Mouse (Mus musculus) WW6 (cell line): ENCODE results near the gene Smad6.

Experiments
- DNase-seq: peaks from one replicate; pipeline ENCODE4 v3.0.0-alpha.2; 2013; ENCODE audit warnings: low read depth, low spot score

The Smad6 gene

DNA sequence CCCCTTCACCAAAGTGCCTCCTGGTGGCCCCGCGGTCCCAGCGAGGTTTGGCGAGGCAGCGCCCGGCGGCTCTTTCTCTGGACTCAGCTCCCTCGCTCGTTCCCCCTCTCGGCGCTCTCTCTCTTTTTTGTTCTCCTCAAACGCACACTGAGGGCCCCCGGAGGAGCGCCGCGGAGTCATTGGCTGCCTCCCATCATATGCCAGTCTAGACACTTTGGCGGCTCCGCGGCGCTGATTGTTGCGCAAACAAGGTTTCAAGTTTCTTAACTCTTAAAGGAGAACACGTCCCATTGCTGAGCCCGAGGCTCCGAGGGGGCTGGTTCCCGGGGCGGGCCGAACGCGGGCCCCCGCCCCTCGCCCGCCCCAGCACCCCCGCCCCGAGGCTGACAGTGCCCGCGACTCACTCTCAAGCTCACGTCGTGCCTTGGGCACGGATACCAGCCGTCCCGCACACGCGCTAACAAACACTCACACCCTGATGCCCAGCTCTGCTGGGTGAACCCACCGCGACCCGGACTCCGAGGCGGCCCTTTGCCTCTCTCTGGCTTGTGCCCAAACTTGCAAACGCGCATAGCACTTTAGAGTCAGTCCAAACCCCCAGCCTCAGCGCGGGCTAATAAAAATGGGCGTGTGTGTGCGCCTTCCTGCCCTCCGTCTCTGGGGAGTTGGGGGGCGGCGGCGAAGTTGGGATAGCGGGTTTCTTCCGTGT is at the start of gene Smad6:
Gene Smad6, minus strand, starts transcription at position 207 of the 709 bp plus-strand sequence.
- peak; percentile 73 for DNase-seq

DNA sequence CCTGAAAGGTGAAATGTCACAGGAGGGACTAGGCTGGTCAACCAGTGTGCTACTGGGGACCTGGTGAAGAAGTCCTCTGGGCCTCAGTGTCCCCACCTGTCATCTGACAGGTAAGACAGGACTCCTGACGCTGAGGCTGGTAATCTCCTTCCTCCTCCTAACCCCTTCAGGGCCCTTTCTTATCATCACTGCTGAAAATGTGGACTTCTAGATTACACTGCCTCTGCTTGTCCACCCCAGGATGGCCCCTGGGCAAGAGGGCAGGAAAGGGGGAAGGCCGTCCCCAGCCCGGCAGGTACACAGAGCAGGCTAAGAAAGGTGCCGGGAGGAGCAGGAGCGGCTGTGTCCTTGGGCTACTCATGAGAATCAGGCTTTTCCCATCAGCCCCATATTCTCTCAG is 48.8 kb upstream of the Smad6 start:
- no peak for DNase-seq

DNA sequence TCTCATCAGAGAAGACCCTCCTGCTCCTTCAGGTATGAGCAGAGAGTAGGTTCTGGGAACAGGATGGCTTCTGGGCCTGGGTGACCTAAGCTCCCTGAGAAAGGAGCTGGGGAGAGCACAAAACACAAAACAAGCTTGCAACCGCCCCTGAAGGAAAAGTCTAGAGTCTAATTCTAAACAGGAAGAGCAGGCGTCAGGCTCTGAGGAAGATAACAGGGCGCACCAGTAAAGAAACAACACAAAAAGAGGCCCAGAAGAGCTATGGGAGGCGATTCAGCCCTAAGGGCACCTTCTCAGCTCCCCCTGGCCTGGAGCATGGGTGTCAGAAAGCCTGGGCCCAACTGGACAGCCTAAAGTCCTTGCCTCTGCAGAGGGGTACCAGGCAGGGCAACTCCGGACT is 47.3 kb upstream of the Smad6 start:
- DNase-seq = no peak

DNA sequence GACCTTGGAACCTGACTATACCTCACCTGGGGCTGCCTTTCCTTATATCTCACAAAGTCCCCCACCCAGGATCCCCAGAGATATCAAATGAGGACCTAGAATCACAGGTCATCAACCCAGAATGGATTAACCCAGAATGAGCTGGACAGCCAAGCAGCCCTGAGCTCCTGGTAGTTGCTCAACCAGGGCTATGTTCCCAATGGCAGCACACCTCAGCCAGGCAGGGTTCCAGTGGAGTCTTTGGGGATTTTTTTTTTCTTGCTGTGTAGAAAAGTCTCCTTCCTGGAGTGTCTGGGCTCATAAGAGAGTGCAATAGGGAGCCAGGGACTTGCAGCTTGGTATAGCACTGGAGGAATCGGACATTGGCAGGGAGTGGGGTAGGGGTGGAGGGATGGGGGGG is 46.7 kb upstream of the Smad6 start:
- DNase-seq = no peak

DNA sequence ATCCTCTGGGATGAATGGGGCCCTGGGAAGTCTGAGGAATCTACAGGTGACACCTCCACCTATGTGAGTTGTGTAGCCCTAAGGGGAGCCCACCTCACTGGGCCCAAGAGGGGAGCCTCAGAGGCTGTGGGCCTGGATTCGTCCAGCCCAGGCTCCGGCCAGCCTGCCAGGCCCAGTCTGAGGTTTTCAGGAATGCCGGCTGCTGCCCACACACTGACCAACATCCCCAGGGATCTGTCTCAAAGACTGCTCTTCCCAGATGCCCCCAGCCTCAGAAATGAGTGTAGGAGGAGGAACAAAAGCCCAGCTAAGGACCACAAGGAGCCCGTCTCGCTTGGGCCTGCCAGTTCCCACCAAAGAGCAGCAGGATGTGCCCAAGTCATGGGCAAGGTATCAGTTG is 45.9 kb upstream of the Smad6 start:
- no peak for DNase-seq

DNA sequence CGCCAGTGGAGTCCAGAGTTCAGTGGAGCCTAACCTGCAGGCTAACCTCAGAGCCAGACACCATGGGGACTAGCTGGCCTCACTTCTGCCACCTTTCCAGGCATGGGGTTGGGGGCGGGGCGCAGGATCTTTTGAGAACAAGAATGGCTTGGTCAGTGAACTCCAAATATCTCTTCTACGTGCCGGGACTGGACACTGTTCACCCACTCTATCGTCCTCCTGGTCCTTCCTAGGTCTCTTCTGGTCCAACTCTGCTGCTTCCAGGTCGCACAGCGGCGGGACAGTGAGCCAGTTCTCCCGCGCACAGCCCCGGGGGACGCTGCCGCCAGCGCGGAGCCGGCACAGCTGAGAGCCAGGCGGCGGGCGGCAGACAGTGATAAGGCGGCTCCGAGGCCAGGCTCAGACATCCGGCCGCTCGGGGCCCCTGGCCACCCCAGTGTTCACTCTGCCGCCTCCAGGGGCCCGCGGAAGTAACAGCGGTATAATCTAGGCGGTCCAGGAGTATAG is 38.2 kb upstream of the Smad6 start:
- no peak for DNase-seq

DNA sequence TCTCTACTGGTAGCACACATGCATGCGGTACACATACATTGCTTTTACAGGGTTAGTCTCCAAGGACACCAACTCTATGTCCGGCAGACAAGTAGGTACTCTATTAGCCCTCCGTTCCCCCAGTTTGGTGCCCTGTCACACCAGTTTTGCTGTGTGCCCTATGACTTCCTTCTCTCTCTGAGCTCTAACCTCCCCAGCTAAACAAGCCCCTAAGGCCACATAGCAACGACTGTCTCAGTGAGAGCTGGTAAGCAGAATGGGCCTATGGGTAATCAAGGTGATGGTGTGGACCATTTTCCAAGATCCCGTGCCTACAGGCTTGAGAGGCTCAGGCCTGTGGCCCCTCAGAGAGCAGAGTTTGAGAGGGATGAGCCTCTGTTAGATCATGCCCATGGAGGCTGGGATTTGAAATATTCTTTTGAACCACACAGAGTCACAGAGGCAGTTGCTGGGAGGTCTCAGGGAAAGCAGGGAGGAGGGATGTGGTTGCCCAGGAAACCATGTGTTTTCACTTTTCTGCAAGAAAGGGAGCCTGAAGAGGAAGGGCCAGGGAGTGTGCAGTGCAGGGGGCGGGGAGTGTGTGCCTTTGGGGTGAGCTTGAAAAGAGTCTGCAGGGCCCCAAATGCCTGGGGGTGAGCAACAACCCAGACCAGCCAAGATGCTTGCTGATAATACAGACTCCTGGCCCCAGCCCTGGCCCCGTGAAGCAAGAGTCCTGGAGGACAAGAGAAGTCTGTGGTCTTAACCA is 36.2 kb upstream of the Smad6 start:
- DNase-seq = no peak

DNA sequence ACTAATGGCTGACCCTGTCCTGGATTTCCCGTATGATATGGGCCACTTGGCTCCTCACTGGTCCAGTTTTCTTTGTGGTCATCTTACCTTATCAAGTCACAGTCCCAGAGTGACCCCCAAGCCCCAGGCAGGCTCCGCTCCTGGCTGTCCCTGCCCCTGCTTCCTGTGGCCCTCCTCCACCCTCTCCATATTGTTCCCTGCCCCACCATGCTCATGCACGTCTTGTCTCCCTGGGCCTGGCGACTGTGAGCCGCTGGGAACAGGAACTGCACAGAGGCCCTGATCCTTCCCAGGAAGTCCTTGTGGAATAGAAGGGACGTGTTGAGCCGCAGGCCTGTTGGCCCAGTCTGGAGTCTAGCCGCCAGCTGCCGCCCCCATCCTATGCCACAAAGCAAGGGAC is 33.3 kb upstream of the Smad6 start:
- DNase-seq = no peak

DNA sequence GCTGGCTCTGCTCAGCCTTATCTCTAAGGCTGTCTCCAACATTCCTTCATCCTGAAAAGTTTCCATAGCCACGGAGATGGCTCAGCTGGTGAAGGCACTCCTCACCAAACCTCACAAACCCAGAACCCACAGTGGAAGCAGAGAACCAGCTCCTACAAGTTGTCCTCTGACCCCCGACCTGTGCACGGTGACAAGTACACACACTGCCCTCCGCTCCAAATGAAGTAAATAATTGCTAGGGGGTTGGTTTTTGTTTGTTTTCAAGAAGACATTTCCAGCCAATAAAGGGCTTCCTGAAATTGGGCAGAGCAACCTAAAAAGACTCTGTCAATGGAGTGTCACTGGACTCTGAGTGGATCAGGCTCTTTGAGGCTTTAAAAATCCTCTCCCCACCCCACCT is 31.9 kb upstream of the Smad6 start:
- DNase-seq = no peak

DNA sequence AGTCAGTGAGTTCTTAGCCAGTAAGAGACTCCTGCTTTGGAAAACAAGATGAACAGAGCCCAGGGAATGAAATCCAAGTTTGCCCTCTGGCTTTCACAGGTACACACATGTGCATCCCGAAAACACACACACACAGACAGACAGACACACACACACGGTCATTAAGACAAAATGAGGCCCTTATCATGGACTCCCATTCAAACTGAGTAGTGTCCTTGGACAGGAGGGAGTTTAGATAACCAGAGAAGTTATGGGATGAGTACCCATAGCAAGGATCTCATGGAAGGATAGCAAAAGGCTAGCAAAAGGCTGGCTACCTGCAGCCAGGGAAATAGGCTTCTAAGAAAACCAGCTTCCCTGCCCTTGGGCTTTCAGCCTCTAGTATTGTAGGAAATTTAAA is 29.4 kb upstream of the Smad6 start:
- no peak for DNase-seq

DNA sequence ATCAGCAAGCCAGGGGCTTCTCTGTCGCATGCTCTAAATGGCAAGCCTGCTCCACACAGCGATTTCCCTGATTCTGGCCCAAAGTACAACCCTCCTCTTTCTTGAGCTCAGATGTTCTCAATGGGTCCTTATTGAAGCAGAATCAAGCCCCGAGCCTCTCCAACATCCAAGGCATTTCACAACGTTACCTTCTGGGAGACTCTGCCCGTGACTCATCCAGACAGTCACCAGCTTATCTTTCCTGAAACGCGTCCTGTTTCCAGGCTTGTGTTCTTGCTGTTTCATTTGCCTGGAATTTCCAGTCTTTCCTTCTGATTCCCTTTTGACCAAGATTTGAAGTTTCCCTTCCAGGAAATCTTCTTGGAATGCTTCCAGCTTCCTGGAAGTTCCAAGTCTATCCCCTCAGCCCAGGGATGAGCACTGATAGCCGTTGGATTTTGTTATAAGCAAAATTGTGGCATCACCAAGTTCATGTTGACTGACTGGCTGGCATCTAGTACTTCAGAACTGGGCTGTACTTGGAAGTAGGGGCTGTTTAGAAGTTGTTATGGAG is 28.7 kb upstream of the Smad6 start:
- no peak for DNase-seq

DNA sequence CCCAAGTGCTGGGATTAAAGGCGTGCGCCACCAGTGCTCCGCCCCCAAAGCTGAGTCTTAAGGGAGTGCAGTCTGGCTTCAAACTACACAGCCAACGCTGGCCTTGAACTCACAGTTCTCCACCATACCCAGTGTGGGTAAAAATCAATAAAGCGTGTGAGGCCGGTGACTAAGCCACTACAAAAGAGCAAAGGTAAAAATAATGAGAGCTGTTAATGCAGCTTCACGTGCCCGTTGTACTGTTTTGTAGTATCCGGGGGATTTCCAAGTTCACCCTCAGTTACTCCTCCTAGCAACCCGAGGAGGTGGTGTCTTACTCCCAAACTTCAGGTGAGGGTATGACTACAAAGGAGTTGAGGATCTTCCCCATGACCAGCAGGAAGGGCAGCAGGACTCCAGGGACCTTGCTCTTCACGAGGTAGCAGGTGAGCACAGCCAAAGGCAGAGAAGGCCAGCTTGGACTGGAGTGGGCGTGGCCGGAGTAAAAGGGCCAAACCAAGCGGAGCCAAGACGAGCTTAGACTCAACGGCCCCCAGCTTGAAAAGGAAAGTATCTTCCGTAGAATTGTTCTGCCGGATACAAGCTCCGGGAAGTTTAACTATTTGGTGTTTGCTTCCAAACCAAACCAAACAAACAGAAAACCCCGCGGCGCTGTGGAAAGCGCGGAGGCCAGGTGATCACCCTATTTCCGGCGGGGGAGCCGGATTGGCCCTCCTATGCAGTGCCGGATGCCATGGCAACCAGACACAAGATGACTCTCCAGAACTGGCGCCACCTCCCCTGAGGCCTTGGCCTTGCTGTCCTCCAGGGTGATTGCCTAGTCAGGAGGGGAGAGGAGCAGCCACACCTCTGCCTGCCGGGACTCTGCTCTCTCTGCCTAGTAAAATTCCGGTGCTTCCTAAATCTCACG is 27.9 kb upstream of the Smad6 start:
- peak; percentile 60 for DNase-seq

DNA sequence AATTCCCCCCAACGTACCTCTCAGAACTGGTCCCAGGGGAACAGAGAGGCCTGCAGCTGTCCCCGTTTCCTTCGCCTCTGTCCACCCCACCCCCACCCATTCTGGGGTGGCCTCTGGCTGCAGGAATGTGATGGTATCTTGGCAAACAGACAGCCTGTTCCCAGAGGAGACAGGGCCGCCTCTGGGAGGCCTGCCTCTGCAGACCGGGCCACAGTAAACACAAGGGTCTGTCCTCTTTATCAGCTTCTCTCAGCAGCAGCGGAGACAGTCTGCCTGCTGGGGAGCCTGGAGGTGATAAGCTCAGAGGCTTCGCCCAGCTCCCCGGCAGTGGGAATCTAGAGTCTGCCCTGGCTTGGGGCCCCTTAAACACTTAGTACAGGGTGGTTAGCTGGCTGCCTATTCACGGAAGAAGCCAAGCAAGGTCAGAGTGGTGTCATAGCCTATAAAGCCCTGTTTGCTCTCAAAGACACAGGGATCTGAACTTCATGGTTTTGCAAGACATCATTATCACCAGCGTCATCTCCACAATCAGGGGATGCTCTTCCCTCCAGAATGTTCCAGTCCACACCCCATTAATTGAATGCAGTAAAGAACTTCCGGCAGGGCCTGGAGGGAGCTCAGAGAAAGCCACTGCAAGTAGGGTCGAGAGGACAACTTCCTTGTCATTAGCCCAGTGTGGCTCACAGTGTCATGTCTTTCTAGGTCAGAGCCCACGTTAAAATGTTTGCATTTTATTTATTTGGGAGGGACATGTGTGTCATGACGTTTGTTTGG is 23.4 kb upstream of the Smad6 start:
- DNase-seq = no peak

DNA sequence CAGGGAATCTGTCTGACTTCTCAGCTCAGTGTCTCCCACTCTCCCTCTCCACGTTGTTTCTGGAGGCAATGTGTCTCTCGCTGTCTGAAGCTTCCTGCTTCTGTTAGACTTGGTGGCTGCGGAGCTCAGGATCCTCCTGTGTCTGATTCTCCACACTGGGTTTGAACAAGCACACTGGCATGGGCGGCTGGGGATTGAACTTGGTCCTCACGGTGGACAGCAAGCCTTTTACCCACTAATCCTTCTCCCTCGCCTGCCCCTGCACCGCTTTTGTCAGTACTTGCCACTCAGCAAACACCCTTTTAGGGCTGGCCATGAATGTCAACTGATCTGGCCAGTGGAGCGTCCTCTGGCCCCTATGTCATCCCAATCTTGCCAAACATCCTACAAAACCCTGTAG is 22.5 kb upstream of the Smad6 start:
- DNase-seq = no peak

DNA sequence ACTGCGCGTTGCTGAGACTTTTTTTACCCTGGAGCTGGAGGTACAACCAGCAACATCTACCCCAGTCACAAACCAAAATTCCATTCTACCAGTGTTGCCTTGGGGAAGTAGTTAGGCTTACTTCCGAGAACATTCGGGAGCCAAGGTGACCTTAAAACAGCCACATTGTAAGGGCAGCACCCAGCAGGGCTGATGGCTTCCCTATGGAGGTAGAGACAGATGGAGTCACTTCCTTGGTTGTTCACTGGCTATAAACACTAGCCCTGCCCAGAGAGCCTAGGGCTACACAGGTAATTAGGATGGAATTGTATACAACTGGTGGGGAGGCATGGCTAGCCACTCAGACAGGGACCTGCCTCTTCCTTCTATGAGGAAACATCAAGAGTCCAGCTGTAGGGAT is 21.1 kb upstream of the Smad6 start:
- no peak for DNase-seq

DNA sequence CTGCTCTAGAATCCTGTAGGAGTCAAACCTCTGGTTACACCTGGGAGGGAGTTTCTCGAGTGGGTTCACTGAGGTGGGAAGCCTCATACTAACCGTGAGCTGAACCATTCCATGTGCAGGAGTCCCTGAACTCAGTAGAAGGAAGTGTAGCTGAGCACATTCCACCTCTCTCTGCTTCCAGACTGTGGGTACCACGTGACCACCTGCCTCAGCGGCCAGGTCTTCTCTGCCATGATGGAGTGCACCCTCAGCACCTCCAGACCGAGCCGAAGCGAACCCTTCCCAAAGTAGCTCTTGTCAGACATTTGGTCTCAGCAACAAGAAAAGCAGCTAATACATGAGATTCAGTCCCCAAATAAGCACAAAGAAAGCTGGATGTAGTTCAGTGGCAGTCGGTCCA is 20.4 kb upstream of the Smad6 start:
- DNase-seq = no peak

DNA sequence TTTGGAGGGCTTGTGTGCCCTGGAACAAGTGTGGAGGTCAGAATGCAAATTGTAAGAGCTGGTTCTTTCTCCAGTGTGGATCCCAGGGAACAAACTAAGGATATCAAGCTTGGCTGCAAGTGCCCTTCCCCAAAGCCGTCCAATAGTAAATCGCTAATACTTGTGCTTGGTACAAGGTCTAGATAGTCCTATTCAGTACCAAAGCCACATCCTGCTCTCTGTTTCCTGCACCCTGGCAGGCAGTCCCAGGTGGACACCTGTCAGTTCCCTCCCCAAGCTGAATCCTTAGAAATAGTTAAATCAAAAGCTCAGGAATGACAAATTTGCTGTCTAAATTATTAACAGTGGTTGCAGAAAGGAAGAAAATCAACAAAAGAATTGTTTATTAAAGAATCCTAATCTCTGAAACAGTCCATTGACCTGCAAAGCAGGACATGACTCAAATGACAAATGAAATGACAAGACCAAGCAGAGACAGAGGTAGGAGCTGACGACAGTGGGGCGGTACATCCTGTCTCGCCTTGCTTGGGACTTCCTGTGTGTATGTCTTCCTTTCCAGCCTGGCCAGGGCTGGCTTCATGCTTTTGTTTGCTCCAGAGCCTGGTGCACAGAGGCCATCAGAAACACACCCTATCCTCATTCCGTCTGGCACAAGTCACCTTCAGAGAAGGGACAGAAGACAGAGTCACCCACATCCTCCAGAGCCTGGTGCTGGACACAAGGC is 8.2 kb upstream of the Smad6 start:
- no peak for DNase-seq

DNA sequence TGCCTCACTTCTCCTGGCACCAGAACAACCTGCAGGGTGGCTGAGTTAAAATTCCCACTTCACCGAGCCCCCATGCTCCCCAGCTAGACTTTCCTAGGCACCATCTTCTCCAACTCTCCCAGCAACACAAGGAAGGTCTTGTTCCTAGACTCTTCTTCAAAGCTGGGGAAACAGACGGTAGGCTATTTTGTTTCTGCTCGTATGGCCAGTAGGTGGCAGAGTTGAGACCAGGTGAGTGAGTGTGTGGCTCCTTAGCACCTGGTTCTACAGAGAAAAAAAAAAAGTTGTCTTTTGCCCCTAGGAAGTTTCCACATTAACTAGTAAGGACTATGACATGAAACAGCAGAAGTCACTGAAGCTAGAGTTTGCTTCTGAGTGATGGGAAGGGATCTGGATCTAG is 3.7 kb upstream of the Smad6 start:
- DNase-seq = no peak

DNA sequence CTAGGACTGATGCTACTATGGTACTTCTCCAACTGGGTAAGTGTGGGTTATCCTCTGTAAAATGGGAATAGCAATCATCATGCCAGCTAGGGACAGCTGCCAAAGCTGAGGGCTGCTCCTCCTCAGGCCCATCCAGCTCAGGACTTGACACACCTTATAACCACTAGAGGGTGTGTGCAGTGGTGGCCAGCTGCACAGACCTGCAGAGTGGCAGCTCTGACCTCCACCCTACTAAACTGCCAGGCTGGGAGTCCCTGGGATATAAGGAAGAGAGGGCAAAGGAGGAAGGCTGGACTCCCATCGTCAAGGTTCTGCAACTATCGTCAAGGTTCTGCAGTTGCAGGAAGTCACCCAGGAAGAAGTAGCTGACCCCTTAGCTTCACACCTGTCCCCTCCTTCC is 3.1 kb upstream of the Smad6 start:
- DNase-seq = no peak

DNA sequence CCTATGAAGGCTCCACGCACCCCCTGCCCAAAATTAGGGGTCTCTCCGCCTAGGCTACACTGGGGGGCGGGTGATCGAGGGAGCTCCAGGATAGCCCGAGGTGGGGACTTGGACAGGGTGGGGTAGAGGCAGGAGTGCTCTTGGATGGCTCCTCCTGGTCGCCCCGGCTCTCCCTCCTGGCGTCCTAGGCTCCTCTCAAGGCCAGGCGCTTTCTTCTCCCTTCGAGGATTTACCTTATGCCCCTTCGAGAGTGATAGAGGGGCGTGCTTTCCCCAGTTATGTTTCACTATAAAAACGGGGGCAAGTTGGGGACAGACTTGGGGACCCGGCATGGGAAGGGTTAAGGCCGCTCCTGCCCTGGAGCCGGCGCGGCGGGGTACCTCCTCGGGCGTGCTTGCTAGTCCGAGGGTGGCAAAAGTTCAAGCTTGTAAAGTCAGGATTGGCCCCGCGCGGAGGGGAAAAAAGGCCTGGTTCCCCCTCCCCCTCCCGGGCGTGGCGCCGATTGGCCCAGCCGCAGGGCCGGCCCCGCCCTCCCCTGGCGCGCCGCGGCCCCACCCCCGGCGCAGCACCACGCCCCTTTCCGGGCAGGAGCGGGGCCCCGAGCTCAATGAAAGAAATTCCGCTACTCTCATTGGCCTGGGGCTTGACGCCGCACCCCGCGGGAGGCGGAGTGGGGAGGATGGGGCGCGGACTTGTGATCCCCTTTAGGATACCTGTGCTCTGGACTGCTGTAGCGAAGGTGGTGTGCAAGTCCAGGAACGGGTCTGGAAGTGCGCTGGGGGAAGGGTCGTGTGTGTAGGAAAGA is 905 bp upstream of the Smad6 start:
- peak; percentile 88 for DNase-seq
